Mouse (Mus musculus) intestine, postnatal 0 days (tissue): ENCODE results near the gene Iqub. TPM values are rescaled to one million over a fixed set of nuclear protein-coding genes. Genes with fewer than 3 reads are reported as not detected.

Experiments used
- ATAC-seq: fragments of 200-750 bp; cut with Nextera tagmentation; 2 replicates; pipeline ENCODE4 v1.8.0; 2017; ENCODE audit warnings: mild to moderate bottlenecking, moderate TSS enrichment, moderate library complexity
- H3K27ac ChIP-seq: fragments of 300-500 bp; sonication (generic); 2 replicates; pipeline ENCODE4 v1.5.1; 2014; ENCODE audit warnings: mild to moderate bottlenecking, low read depth, low read length, moderate library complexity
- H3K27me3 ChIP-seq: fragments of 300-500 bp; sonication (generic); replicated peaks from 2 replicates; pipeline ENCODE4 v1.6.1; 2014; ENCODE audit warnings: low read length, mixed read lengths; ENCODE audit not compliant: control insufficient read depth, insufficient read depth
- H3K36me3 ChIP-seq: fragments of 300-500 bp; sonication (generic); 2 replicates; pipeline ENCODE4 v1.6.1; 2014; ENCODE audit warnings: mild to moderate bottlenecking, moderate library complexity; ENCODE audit not compliant: control insufficient read depth, insufficient read depth
- H3K4me1 ChIP-seq: fragments of 300-500 bp; sonication (generic); replicated peaks from 2 replicates; pipeline ENCODE4 v1.6.1; 2014; ENCODE audit warnings: antibody characterized with exemption, low read length, mixed read lengths; ENCODE audit not compliant: control insufficient read depth, insufficient read depth
- H3K4me2 ChIP-seq: fragments of 300-500 bp; sonication (generic); replicated peaks from 2 replicates; pipeline ENCODE4 v1.6.1; 2014; ENCODE audit warnings: low read depth, mild to moderate bottlenecking, moderate library complexity
- H3K4me3 ChIP-seq: fragments of 300-500 bp; sonication (generic); 2 replicates; pipeline ENCODE4 v1.5.1; 2014; ENCODE audit warnings: low read depth, low read length
- H3K9ac ChIP-seq: fragments of 300-500 bp; sonication (generic); 2 replicates; pipeline ENCODE4 v1.6.1; 2014; ENCODE audit warnings: mild to moderate bottlenecking, low read depth, low read length
- H3K9me3 ChIP-seq: fragments of 300-500 bp; sonication (generic); 2 replicates; pipeline ENCODE4 v1.6.1; 2016; ENCODE audit warnings: mixed run types; ENCODE audit not compliant: control insufficient read depth
- CTCF ChIP-seq: sonication (generic); IDR thresholded peaks from 2 replicates; pipeline ENCODE4 v1.5.1; 2016; ENCODE audit warnings: low read depth, mild to moderate bottlenecking, control low read depth, antibody characterized with exemption, moderate library complexity
- WGBS: fragments of 180-500 bp; shearing (Covaris S2); extraction: QIAGEN DNeasy Blood & Tissue Kit; methylation state at CpG from one replicate; pipeline ENCODE4 v1.1.7; 2014; 5-methylcytosine and 5-hydroxymethylcytosine counted together
- polyA plus RNA-seq: library from polyadenylated mRNA; unstranded; fragments of >200 nt; fragmentation: Nextera tagmentation; extraction: Ambion mirVana; gene quantifications from 2 replicates; pipeline ENCODE4 v1.2.1, GENCODE M21; 2015

Iqub gene
- polyA plus RNA-seq, 1 experiment from 2014 or later, result 0.05 TPM

DNA sequence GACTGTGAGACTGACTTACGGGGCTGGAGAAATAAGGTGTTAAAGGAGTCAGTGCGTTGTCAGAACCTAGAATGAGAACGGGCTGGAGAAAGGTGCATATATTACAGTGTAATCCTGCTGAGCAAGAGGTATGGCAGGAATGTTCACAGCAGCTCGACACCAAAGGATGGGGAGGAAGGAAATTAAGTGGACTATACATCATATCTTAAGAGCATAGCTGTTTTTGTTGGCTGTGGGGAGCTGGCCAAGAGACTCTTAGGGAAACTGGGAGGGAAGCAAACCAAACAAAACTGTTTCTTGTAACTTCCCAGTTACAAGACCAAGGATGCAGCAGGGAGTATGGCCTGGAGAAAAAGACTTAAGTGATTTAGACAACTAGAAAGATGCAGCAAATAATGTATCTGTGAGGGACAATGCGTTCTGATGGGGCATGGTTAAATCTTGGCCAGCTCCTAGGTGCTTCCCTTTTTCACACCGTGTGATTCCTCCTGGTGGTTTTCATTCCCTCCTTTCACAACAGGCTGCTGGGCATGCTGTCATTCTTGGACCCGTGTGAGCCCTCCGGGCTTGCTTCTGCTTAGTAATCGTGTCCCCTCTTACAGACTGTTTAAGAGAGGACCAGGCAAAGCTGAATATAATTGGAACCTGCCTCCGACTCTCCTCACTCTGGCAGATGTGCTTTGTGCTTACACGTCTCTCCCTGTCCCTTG lies 16.0 kb upstream of the Iqub start:
- H3K36me3 ChIP-seq, result no peaks in the 10 kb centered on the region
- no peaks in the 10 kb centered on the region for H3K9me3 ChIP-seq
- no peak for TF ChIP-seq CTCF
- H3K4me1 ChIP-seq, result no peaks in the 10 kb centered on the region
- H3K9ac ChIP-seq, result no peak overlapping the region
- H3K4me3 ChIP-seq, result 0 out of 2 replicates have a peak overlapping the region, but pooled peaks have one; percentile 9
- H3K27ac ChIP-seq, result no peak overlapping the region
- WGBS, result 57% methylated on average over 11 of the region's 11 CpGs
- no peaks in the 10 kb centered on the region for H3K27me3 ChIP-seq
- no peak for ATAC-seq
- H3K4me2 ChIP-seq, result peak overlapping the region; percentile 52

DNA sequence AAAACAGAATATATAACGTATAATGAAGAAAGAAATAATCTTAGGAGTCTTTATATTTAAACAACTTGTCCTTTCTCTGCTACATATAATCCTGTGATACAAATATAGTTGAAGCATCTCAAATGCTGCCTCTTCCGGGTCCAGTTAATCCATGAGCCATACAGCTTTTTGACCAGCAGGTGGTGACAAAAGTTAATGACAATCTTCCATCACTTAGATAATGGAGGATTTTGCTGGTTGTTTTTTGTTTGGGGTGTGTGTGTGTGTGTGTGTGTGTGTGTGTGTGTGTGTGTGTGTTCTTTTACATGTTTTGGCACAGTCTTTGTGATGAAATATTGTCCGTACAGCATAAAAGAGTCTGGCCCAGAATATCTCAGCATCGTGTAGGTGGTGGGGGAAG lies 15.3 kb upstream of the Iqub start:
- Histone ChIP-seq H3K4me1 (no peaks in the 10 kb centered on the region), H3K9me3 (no peaks in the 10 kb centered on the region), H3K27ac (no peak overlapping the region), H3K9ac (no peak overlapping the region), H3K4me2 (peak overlapping the region; percentile 52), H3K4me3 (0 out of 2 replicates have a peak overlapping the region, but pooled peaks have one; percentile 9), H3K27me3 (no peaks in the 10 kb centered on the region), H3K36me3 (peaks cover under 1% of the 10 kb centered on the region; the same call in 1 of the 2 replicates)
- no peak for ATAC-seq
- TF ChIP-seq CTCF, result peak; percentile 84
- 16% methylated on average over 4 of the region's 4 CpGs for WGBS

DNA sequence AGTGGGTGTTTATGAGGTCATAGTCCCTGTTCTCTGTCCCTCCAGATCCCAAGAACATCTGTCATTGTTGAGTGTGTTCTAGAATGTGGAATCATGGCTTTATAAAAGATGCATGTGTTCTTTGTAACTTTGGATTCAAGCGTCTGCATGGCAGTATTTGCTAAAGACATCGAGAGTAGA lies 13.1 kb upstream of the Iqub start, which contains the start of gene Asb15:
Asb15 (plus strand) TSS at position 81 of the 180 bp plus-strand sequence.
- H3K27me3 ChIP-seq, result no peaks in the 10 kb centered on the region
- ATAC-seq, result no peak
- WGBS, result 31% methylated on average over 2 of the region's 2 CpGs
- H3K4me3 ChIP-seq, result peak within 1 kb of the TSS; percentile 85
- H3K4me1 ChIP-seq, result no peaks in the 10 kb centered on the region
- no peaks in the 10 kb centered on the region for H3K9me3 ChIP-seq
- H3K4me2 ChIP-seq, result peak within 1 kb of the TSS; percentile 78
- no peak for TF ChIP-seq CTCF
- peaks cover 8% of the 10 kb centered on the region for H3K36me3 ChIP-seq
- peak within 1 kb of the TSS; percentile 70 for H3K27ac ChIP-seq
- H3K9ac ChIP-seq, result peak within 1 kb of the TSS; percentile 70

DNA sequence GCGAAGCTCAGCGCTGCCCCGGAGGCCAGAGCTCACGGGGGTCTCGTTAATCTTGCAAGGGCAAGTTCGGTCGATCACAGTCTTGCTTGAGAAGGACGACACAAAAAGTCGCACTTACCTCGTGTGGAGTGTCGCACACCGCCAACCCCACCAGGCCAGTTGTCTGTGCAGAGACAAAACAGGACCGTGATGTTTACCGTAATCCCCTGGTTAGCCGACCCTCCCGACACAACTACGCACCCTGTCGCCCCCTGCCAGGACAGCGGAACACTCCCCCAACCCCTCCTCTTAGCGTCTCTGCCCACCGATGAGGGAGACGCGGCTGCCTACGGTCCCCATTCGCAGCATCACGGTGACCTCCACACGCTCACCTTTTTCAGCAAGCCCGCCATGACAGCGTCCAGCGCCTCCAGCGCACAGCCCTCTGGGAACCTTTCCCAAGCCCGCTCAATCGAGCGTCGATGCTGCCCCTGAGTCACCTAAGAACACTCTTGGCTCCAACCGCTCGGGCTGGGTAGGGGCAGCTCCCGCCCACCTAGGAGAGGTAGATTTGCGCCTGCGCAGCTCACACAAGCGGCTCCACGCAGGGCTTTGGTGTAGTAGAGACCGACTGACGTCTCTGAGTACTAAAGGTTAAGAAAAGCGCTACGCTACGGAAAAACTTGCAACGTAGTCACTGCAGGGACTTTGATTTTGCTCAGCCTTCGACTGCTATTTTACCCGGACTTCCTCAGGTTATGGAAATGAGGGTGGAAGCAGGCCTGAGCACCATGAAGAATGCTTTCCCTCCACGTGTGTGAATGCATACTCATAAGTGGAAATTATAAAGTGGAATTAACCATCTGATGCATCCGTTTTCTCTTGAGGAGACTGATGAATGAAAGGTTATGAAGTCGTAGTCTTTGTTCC lies 12.5 kb upstream of the Iqub start, which contains the start of gene Ndufa5:
Ndufa5 (minus strand) TSS at position 859 of the 909 bp plus-strand sequence.
- no peaks in the 10 kb centered on the region for H3K9me3 ChIP-seq
- TF ChIP-seq CTCF, result peak; percentile 22; the same call in 1 of the 2 replicates
- H3K4me2 ChIP-seq, result peak within 1 kb of the TSS; percentile 78
- H3K4me1 ChIP-seq, result no peaks in the 10 kb centered on the region
- peak within 1 kb of the TSS; percentile 70 for H3K9ac ChIP-seq
- H3K4me3 ChIP-seq, result peak within 1 kb of the TSS; percentile 85
- H3K36me3 ChIP-seq, result peaks cover 9% of the 10 kb centered on the region
- peak within 1 kb of the TSS; percentile 70 for H3K27ac ChIP-seq
- WGBS, result under 1% methylated on average over 53 of the region's 53 CpGs
- no peaks in the 10 kb centered on the region for H3K27me3 ChIP-seq
- peak; percentile 100 for ATAC-seq

DNA sequence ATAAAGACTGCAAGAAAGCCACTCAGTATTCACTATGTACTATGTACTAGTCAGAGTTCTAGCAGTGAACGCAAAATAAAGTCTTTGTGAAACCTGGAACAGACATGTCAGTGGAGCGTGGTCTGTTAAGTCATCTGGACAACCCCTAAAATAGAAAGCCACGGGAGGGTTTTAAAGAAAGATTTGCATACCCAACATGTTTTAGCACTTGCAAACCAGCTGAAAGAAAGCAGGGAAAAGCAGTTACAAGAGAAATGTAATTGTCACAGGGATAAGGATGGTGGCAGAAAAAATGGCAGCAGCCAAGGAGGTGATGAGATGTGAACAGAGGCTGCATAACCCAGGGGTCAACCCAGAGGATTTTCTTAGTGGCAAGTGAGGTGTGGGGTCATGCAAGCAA lies 10.8 kb upstream of the Iqub start:
- WGBS, result 87% methylated on average over 3 of the region's 3 CpGs
- no peaks in the 10 kb centered on the region for H3K4me1 ChIP-seq
- peak overlapping the region; percentile 78; the same call in 1 of the 2 replicates for H3K4me2 ChIP-seq
- no peaks in the 10 kb centered on the region for H3K27me3 ChIP-seq
- no peak for TF ChIP-seq CTCF
- H3K9ac ChIP-seq, result no peak overlapping the region
- H3K9me3 ChIP-seq, result no peaks in the 10 kb centered on the region
- no peak overlapping the region for H3K27ac ChIP-seq
- peaks cover 19% of the 10 kb centered on the region for H3K36me3 ChIP-seq
- no peak overlapping the region for H3K4me3 ChIP-seq
- no peak for ATAC-seq

DNA sequence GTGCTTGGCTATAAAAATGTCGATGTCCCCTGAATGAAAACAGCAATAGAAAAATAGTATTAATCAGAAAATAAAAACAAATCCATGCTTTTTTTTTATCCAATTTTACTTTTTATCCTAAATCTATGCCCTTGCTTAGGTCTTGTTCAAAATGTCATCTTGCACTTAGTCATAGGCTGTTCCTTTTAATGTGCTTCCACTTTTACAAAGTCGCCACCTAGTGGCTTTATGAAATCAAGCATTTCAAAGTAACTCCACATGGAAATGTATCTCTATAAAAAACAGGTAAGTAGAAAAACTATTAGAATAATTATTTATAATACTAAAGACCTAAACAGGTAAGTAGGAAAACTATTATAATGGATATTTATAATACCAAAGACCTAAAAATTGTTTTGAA lies 1.3 kb upstream of the Iqub start:
- H3K9me3 ChIP-seq, result no peaks in the 10 kb centered on the region
- peaks cover 13% of the 10 kb centered on the region for H3K36me3 ChIP-seq
- no peak overlapping the region for H3K4me3 ChIP-seq
- H3K27ac ChIP-seq, result no peak overlapping the region
- no peaks in the 10 kb centered on the region; the same call in 1 of the 2 replicates for H3K4me1 ChIP-seq
- H3K27me3 ChIP-seq, result no peaks in the 10 kb centered on the region
- 42% methylated on average over 2 of the region's 2 CpGs for WGBS
- H3K9ac ChIP-seq, result no peak overlapping the region
- peak; percentile 70 for TF ChIP-seq CTCF
- H3K4me2 ChIP-seq, result no peak overlapping the region
- no peak for ATAC-seq
